Mouse (Mus musculus) Patski (cell line): ENCODE data around the gene Hist1h4a. TPM values are rescaled to one million over a fixed set of nuclear protein-coding genes. Genes with fewer than 3 reads are reported as not detected.

Source experiments
- ATAC-seq: fragments of 100-300 bp; one replicate; pipeline ENCODE4 v1.8.0; 2021
- CTCF ChIA-PET: fragments of 350-600 bp; sonication (Branson Sonifier 250); formaldehyde crosslinking; loops from one replicate; lab custom pipeline; 2022; ENCODE audit warnings: inconsistent platforms; lab: Charles Lee
- POLR2A ChIA-PET: fragments of 350-600 bp; sonication (Branson Sonifier 250); formaldehyde crosslinking; loops from one replicate; lab custom pipeline; 2022; ENCODE audit warnings: antibody characterized with exemption, inconsistent platforms; lab: Charles Lee
- DNase-seq: peaks from one replicate; pipeline ENCODE4 v3.0.0-alpha.2; 2011; ENCODE audit warnings: low read depth, low spot score
- H3K27me3 ChIP-seq: fragments of 371-371 bp; one replicate; pipeline ENCODE4 v1.5.1; 2021
- CTCF ChIP-seq: fragments of 100-300 bp; IDR thresholded peaks from one replicate; pipeline ENCODE4 v1.5.1; 2021
- in situ Hi-C: fragments of 300-500 bp; cut with MboI; formaldehyde crosslinking; loops from 3 replicates; pipeline ENCODE4 v1.11.1; 2018; ENCODE audit warnings: low pct_unique_long_range_greater_than_20kb, mixed read lengths
- polyA plus RNA-seq: library from polyadenylated mRNA; unstranded; gene quantifications from one replicate; pipeline ENCODE4 v1.2.3, GENCODE M21; 2021

The Hist1h4a gene
- polyA plus RNA-seq, 1 experiment from 2014 or later = 0.13 TPM

GRCm38 (mm10) chr13:23744421-23745380 is 16.3 kb downstream of the Hist1h4a start:
- DNase-seq = no peak

GRCm38 (mm10) chr13:23743963-23744362 is 17.1 kb downstream of the Hist1h4a start:
- DNase-seq = no peak
- ChIA-PET CTCF (interaction anchor here (15.1 kb wide), 1 partner anchor 44 kb away, joined by 137 read pairs; the partner anchor contains the start of gene Hist1h4c), POLR2A (no interaction called here)
- in situ Hi-C loops = loop anchor here (5.0 to 25.0 kb wide), 3 partner anchors 167 to 1709 kb away; partner anchors contain the start of genes Hist1h2ah, Hist1h2bk and Hist1h3d
- ATAC-seq = no peak
- TF ChIP-seq CTCF = no peak
- H3K27me3 ChIP-seq = no peaks in the 10 kb centered on the region

More at GRCm38 (mm10) chr13:23744421-23745380, 16.3 kb downstream of the Hist1h4a start:
- no peak for ATAC-seq
- in situ Hi-C loops = loop anchor here (5.0 to 25.0 kb wide), 3 partner anchors 167 to 1710 kb away; partner anchors contain the start of genes Hist1h2ah, Hist1h2bk and Hist1h3d
- CTCF ChIA-PET = interaction anchor here (15.1 kb wide), 1 partner anchor 45 kb away, joined by 137 read pairs; the partner anchor contains the start of gene Hist1h4c
- H3K27me3 ChIP-seq = no peaks in the 10 kb centered on the region
- no peak for TF ChIP-seq CTCF
- POLR2A ChIA-PET = no interaction called here

- no peaks in the 10 kb centered on the region for H3K27me3 ChIP-seq
- no peak for TF ChIP-seq CTCF
- ATAC-seq (no peak), DNase-seq (no peak)
- POLR2A ChIA-PET = no interaction called here
- CTCF ChIA-PET = interaction anchor here (15.1 kb wide), 1 partner anchor 43 kb away, joined by 137 read pairs; the partner anchor contains the start of gene Hist1h4c
- in situ Hi-C loops = loop anchor here (5.0 to 25.0 kb wide), 3 partner anchors 166 to 1708 kb away; partner anchors contain the start of genes Hist1h2ah, Hist1h2bk and Hist1h3d
These were observed 17.8 kb downstream of the Hist1h4a start for GRCm38 (mm10) chr13:23743215-23743614.

GRCm38 (mm10) chr13:23742007-23742406 is 19.0 kb downstream of the Hist1h4a start:
- in situ Hi-C loops = loop anchor here (5.0 to 25.0 kb wide), 3 partner anchors 165 to 1707 kb away; partner anchors contain the start of genes Hist1h2ah, Hist1h2bk and Hist1h3d
- ATAC-seq = no peak
- no peak for TF ChIP-seq CTCF
- CTCF ChIA-PET = interaction anchor here (15.1 kb wide), 1 partner anchor 42 kb away, joined by 137 read pairs; the partner anchor contains the start of gene Hist1h4c
- POLR2A ChIA-PET = interaction anchor here (0.7 kb wide), 1 partner anchor 15 kb away, joined by 4 read pairs; the partner anchor contains the start of gene Hist1h4b
- DNase-seq = no peak
- H3K27me3 ChIP-seq = no peaks in the 10 kb centered on the region

- POLR2A ChIA-PET = interaction anchor here (1.6 kb wide), 1 partner anchor 22 kb away, joined by 4 read pairs; the partner anchor contains the start of gene Hist1h1a
- ATAC-seq = no peak
- in situ Hi-C loops = loop anchor here (5.0 to 25.0 kb wide), 3 partner anchors 164 to 1706 kb away; partner anchors contain the start of genes Hist1h2ah, Hist1h2bk and Hist1h3d
- TF ChIP-seq CTCF = no peak
- CTCF ChIA-PET = interaction anchor here (15.1 kb wide), 1 partner anchor 41 kb away, joined by 137 read pairs; the partner anchor contains the start of gene Hist1h4c
- H3K27me3 ChIP-seq = no peaks in the 10 kb centered on the region
- no peak for DNase-seq
These were observed 20.1 kb downstream of the Hist1h4a start for GRCm38 (mm10) chr13:23740910-23741309.

GRCm38 (mm10) chr13:23740256-23740840 is 20.7 kb downstream of the Hist1h4a start:
- in situ Hi-C loops = loop anchor here (5.0 to 25.0 kb wide), 3 partner anchors 163 to 1706 kb away; partner anchors contain the start of genes Hist1h2ah, Hist1h2bk and Hist1h3d
- ATAC-seq (no peak), DNase-seq (no peak)
- CTCF ChIA-PET = interaction anchor here (1.4 to 15.1 kb wide), 2 partner anchors 12 to 40 kb away, joined by 3 to 137 read pairs; partner anchors contain the start of genes Hist1h3b and Hist1h4c
- H3K27me3 ChIP-seq = no peaks in the 10 kb centered on the region
- POLR2A ChIA-PET = interaction anchor here (0.6 to 1.6 kb wide), 5 partner anchors 16 to 177 kb away, joined by 3 to 4 read pairs (median 3); partner anchors contain the start of genes Hist1h1a and Hist1h4b
- no peak for TF ChIP-seq CTCF

GRCm38 (mm10) chr13:23739922-23740252 is 21.1 kb downstream of the Hist1h4a start:
- DNase-seq (no peak), ATAC-seq (peak; percentile 1)
- in situ Hi-C loops = loop anchor here (5.0 to 25.0 kb wide), 4 partner anchors 115 to 1705 kb away; partner anchors contain the start of genes Hist1h1e, Hist1h2ah, Hist1h2be and Hist1h2bk
- CTCF ChIA-PET = interaction anchor here (1.4 to 15.1 kb wide), 2 partner anchors 12 to 40 kb away, joined by 3 to 137 read pairs; partner anchors contain the start of genes Hist1h3b and Hist1h4c
- no peak for TF ChIP-seq CTCF
- no peaks in the 10 kb centered on the region for H3K27me3 ChIP-seq
- POLR2A ChIA-PET = interaction anchor here (0.6 to 1.6 kb wide), 6 partner anchors 17 to 176 kb away, joined by 3 to 4 read pairs (median 4); partner anchors contain the start of genes Hist1h1a and Hist1h4b

- in situ Hi-C loops = loop anchor here (10.0 to 25.0 kb wide), 2 partner anchors 114 to 302 kb away; partner anchors contain the start of genes Hist1h1e and Hist1h2be
- POLR2A ChIA-PET = interaction anchor here (0.6 to 1.0 kb wide), 5 partner anchors 18 to 176 kb away, joined by 3 to 4 read pairs (median 3); partner anchors contain the start of gene Hist1h4b
- no peak for TF ChIP-seq CTCF
- CTCF ChIA-PET = interaction anchor here (1.4 to 15.1 kb wide), 2 partner anchors 13 to 39 kb away, joined by 3 to 137 read pairs; partner anchors contain the start of genes Hist1h3b and Hist1h4c
- DNase-seq (no peak), ATAC-seq (peak; percentile 68)
- H3K27me3 ChIP-seq = no peaks in the 10 kb centered on the region
These were observed 21.7 kb downstream of the Hist1h4a start for GRCm38 (mm10) chr13:23739069-23739921.
